Mouse (Mus musculus): ENCODE measurements around the gene Lhx9. TPM values are rescaled to one million over a fixed set of nuclear protein-coding genes. Genes with fewer than 3 reads are reported as not detected.

Lhx9 gene
- polyA plus RNA-seq, 1 experiment from 2014 or later, result 1.4 TPM

Other genes starting within 250 kb of the Lhx9 start
- gene Nek7, start 228.4 kb downstream of the Lhx9 start, polyA plus RNA-seq (2016; fragmentation: Nextera tagmentation; extraction: Ambion mirVana), result 23.1 and 23.9 TPM in 2 replicates
- gene 2310009B15Rik, start 8.3 kb upstream of the Lhx9 start, polyA plus RNA-seq (2016; fragmentation: Nextera tagmentation; extraction: Ambion mirVana), result 35.3 and 35.6 TPM in 2 replicates
- gene Dennd1b, start 114.9 kb upstream of the Lhx9 start, polyA plus RNA-seq (2016; fragmentation: Nextera tagmentation; extraction: Ambion mirVana), result 6.3 and 6.7 TPM in 2 replicates

All from embryonic facial prominence, embryonic 10.5 days (tissue).